Mouse (Mus musculus) stomach, embryonic 14.5 days (tissue): Measurements from ENCODE around the gene Dlgap1. TPM values are rescaled to one million over a fixed set of nuclear protein-coding genes. Genes with fewer than 3 reads are reported as not detected.

ENCODE experiments used
- ATAC-seq: fragments of 200-750 bp; cut with Nextera tagmentation; 2 replicates; pipeline ENCODE4 v1.8.0; 2017; ENCODE audit warnings: low read depth, moderate TSS enrichment; ENCODE audit not compliant: insufficient number of reproducible peaks, insufficient read depth, low FRiP score
- H3K27ac ChIP-seq: fragments of 300-500 bp; sonication (generic); 2 replicates; pipeline ENCODE4 v1.5.1; 2014; ENCODE audit warnings: mild to moderate bottlenecking, low read length, moderate library complexity, mixed read lengths
- H3K27me3 ChIP-seq: fragments of 300-500 bp; sonication (generic); 2 replicates; pipeline ENCODE4 v1.6.1; 2014; ENCODE audit warnings: low read length, control low read depth, mixed read lengths; ENCODE audit not compliant: control insufficient read depth, insufficient read depth
- H3K36me3 ChIP-seq: fragments of 300-500 bp; sonication (generic); 2 replicates; pipeline ENCODE4 v1.6.1; 2014; ENCODE audit warnings: mild to moderate bottlenecking, control low read depth, low read length, moderate library complexity, mixed read lengths; ENCODE audit not compliant: control insufficient read depth, insufficient read depth
- H3K4me1 ChIP-seq: fragments of 300-500 bp; sonication (generic); 2 replicates; pipeline ENCODE4 v1.6.1; 2014; ENCODE audit warnings: low read length, control low read depth, mixed read lengths; ENCODE audit not compliant: control insufficient read depth, insufficient read depth
- H3K4me2 ChIP-seq: fragments of 300-500 bp; sonication (generic); replicated peaks from 2 replicates; pipeline ENCODE4 v1.6.1; 2014; ENCODE audit warnings: low read depth, low read length, control low read depth
- H3K4me3 ChIP-seq: fragments of 300-500 bp; sonication (generic); 2 replicates; pipeline ENCODE4 v1.5.1; 2014; ENCODE audit warnings: low read depth, low read length, control low read depth
- H3K9ac ChIP-seq: fragments of 300-500 bp; sonication (generic); replicated peaks from 2 replicates; pipeline ENCODE4 v1.6.1; 2014; ENCODE audit warnings: low read depth, mild to moderate bottlenecking, control low read depth, low read length, moderate library complexity, mixed read lengths
- H3K9me3 ChIP-seq: fragments of 300-500 bp; sonication (generic); 2 replicates; pipeline ENCODE4 v1.6.1; 2016; ENCODE audit warnings: low read depth, low read length, control low read depth; ENCODE audit not compliant: control insufficient read depth
- WGBS: fragments of 180-500 bp; shearing (Covaris S2); extraction: QIAGEN DNeasy Blood & Tissue Kit; methylation state at CpG from one replicate; pipeline ENCODE4 v1.1.7; 2014; 5-methylcytosine and 5-hydroxymethylcytosine counted together
- microRNA counts: library from miRNA; unstranded; fragments of <30 nt; microRNA quantifications from one replicate; lab custom pipeline; 2016
- microRNA-seq: library from miRNA; unstranded; fragments of <30 nt; microRNA quantifications from one replicate; pipeline ENCODE4, GENCODE M21; 2016
- polyA plus RNA-seq: library from polyadenylated mRNA; unstranded; fragments of >200 nt; fragmentation: Nextera tagmentation; extraction: Ambion mirVana; gene quantifications from 2 replicates; pipeline ENCODE4 v1.2.1, GENCODE M21; 2014

Gene Dlgap1
- polyA plus RNA-seq, 1 experiment from 2014 or later: 3.8 TPM

GRCm38 (mm10) chr17:70865060-70865604 lies 896.3 kb downstream of the Dlgap1 start:
- Histone ChIP-seq H3K9me3 (no peaks in the 10 kb centered on the region), H3K4me2 (no peak overlapping the region), H3K4me1 (no peaks in the 10 kb centered on the region), H3K36me3 (no peaks in the 10 kb centered on the region), H3K27ac (no peak overlapping the region), H3K27me3 (no peaks in the 10 kb centered on the region), H3K4me3 (no peak overlapping the region), H3K9ac (no peak overlapping the region)
- ATAC-seq: no peak
- WGBS: 66% methylated on average over 10 of the region's 10 CpGs

GRCm38 (mm10) chr17:70866029-70866428 lies 897.2 kb downstream of the Dlgap1 start:
- H3K4me2 ChIP-seq: no peak overlapping the region
- WGBS: 89% methylated on average over 5 of the region's 5 CpGs

DNA sequence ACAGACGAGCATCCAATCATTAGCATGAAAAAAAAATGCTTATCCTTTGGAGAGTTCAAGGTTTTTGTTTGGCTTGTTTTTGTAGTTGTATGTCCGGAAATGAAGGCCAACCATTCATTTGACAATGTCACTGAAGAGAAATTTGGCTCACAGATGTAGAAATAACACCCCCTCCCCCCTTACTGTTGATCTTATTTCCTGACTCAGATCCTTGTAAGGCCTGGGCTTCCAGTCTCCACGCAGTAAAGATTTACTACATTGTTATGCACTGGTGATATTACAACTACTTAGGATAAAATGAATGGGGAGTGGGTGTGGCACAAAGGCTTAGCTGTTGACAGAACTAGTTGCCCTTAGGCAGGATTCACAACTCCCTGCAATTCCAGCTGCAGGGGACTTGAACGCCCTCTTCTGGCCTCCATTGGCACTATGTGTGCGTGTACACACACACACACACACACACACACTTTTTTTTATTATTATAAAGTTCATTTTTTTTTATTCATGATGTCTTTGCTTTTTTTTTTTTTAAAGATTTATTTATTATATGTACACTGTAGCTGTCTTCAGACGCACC lies 897.8 kb downstream of the Dlgap1 start:
- Histone ChIP-seq H3K27me3 (no peaks in the 10 kb centered on the region), H3K27ac (no peak overlapping the region), H3K4me3 (no peak overlapping the region), H3K4me1 (no peaks in the 10 kb centered on the region), H3K4me2 (no peak overlapping the region), H3K36me3 (no peaks in the 10 kb centered on the region), H3K9ac (no peak overlapping the region), H3K9me3 (no peaks in the 10 kb centered on the region)
- ATAC-seq: no peak
- WGBS: 85% methylated on average over 6 of the region's 6 CpGs

More at GRCm38 (mm10) chr17:70866029-70866428, 897.2 kb downstream of the Dlgap1 start:
- Histone ChIP-seq H3K36me3 (no peaks in the 10 kb centered on the region), H3K4me1 (no peaks in the 10 kb centered on the region), H3K9ac (no peak overlapping the region), H3K27me3 (no peaks in the 10 kb centered on the region), H3K27ac (no peak overlapping the region), H3K9me3 (no peaks in the 10 kb centered on the region), H3K4me3 (no peak overlapping the region)
- peak; percentile 44; the same call in 1 of the 2 replicates for ATAC-seq

GRCm38 (mm10) chr17:70868577-70869229 lies 899.8 kb downstream of the Dlgap1 start:
- no peaks in the 10 kb centered on the region for H3K9me3 ChIP-seq

DNA sequence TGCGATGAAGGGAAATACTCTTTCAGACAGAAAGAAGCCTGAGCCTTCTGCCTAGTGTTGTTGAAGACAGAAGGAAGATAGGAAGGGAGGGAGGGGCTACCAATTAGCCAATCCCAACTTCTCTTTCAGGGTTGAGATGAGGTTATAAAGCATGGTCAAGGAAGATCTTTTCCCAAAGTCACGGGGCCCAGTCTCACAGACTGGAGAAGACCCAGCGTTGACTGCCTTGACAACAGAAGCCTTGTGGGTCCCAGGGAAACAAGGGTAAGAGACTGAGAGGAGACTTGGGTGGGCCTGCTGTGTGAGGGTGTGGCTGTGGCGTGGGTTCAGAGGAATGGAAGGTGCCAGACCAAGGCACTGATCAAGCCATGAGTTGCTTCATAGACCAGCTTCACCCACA lies 901.7 kb downstream of the Dlgap1 start:
- Histone ChIP-seq H3K36me3 (no peaks in the 10 kb centered on the region), H3K9me3 (no peaks in the 10 kb centered on the region), H3K4me3 (no peak overlapping the region), H3K27me3 (no peaks in the 10 kb centered on the region), H3K4me1 (0 out of 2 replicates have a peak, but pooled peaks cover 4% of the 10 kb centered on the region), H3K4me2 (no peak overlapping the region), H3K9ac (no peak overlapping the region), H3K27ac (no peak overlapping the region)
- 83% methylated on average over 4 of the region's 4 CpGs for WGBS
- ATAC-seq: no peak

More at GRCm38 (mm10) chr17:70868577-70869229, 899.8 kb downstream of the Dlgap1 start:
- H3K4me1 ChIP-seq: 0 out of 2 replicates have a peak, but pooled peaks cover 4% of the 10 kb centered on the region
- no peaks in the 10 kb centered on the region for H3K27me3 ChIP-seq
- ATAC-seq: no peak
- WGBS: 79% methylated on average over 5 of the region's 5 CpGs
- no peaks in the 10 kb centered on the region for H3K36me3 ChIP-seq
- no peak overlapping the region for H3K4me3 ChIP-seq
- no peak overlapping the region for H3K27ac ChIP-seq
- H3K9ac ChIP-seq: no peak overlapping the region
- no peak overlapping the region for H3K4me2 ChIP-seq

MicroRNAs within 50 kb of the gene (microRNA counts, 519-probe panel; counts per million panel counts)
- microRNA mmu-miR-1195 (lab: Ali Mortazavi, UCI): not detected

Small RNA genes within 50 kb of the gene (microRNA-seq; reads per million reads assigned to microRNA genes)
- gene Mir1195: not detected
